Mouse (Mus musculus) C2C12 (cell line): ENCODE measurements around the gene Cd69.

Source experiments
- CEBPB ChIP-seq: IDR thresholded peaks from one replicate; pipeline ENCODE4 v1.6.1; 2011; ENCODE audit warnings: low read depth, mild to moderate bottlenecking, control low read depth, moderate library complexity
- CTCF ChIP-seq: IDR thresholded peaks from one replicate; pipeline ENCODE4 v1.5.1; 2011; ENCODE audit not compliant: control insufficient read depth, insufficient read depth, insufficient read length
- MYOD1 ChIP-seq: IDR thresholded peaks from one replicate; pipeline ENCODE4 v1.6.1; 2011; ENCODE audit warnings: low read depth; ENCODE audit not compliant: control insufficient read depth, insufficient read length
- MYOG ChIP-seq: IDR thresholded peaks from one replicate; pipeline ENCODE4 v1.6.1; 2011; ENCODE audit not compliant: control insufficient read depth, insufficient read length; ENCODE audit errors: extremely low read depth
- USF1 ChIP-seq: IDR thresholded peaks from one replicate; pipeline ENCODE4 v1.6.1; 2011; ENCODE audit warnings: low read depth, mild to moderate bottlenecking, control low read depth, moderate library complexity

GRCm38 (mm10) chr6:129221053-129221452 lies 54.2 kb downstream of the Cd69 start:
- TF ChIP-seq CEBPB, result no peak
- TF ChIP-seq CTCF, result no peak
- TF ChIP-seq USF1, result no peak
- no peak for TF ChIP-seq MYOG
- TF ChIP-seq MYOD1, result no peak
